Mouse (Mus musculus): ENCODE results near the gene Asb16.

Asb16 gene

GRCm38 (mm10) chr11:102268520-102269244 is at the start of gene Asb16:
TSS of gene Asb16 (plus strand) at chr11:102268743.
- DNase-seq (ENCODE audit: low read depth in 2 of 2, low spot score in 2 of 2) = no peak

GRCm38 (mm10) chr11:102218783-102219182 is 49.8 kb upstream of the Asb16 start:
- peak; percentile 60 to 71 for DNase-seq (ENCODE audit: low read depth in 2 of 2, low spot score in 2 of 2)

GRCm38 (mm10) chr11:102219247-102219993 is 49.1 kb upstream of the Asb16 start:
- no peak for DNase-seq (ENCODE audit: low read depth in 2 of 2, low spot score in 2 of 2)

- no peak for DNase-seq (ENCODE audit: low read depth in 2 of 2, low spot score in 2 of 2)
Observed at GRCm38 (mm10) chr11:102219994-102220346, 48.6 kb upstream of the Asb16 start.

- no peak for DNase-seq (ENCODE audit: low read depth in 2 of 2, low spot score in 2 of 2)
Observed at GRCm38 (mm10) chr11:102220451-102220850, 48.1 kb upstream of the Asb16 start.

- DNase-seq (ENCODE audit: low read depth in 2 of 2, low spot score in 2 of 2) = no peak
Observed at GRCm38 (mm10) chr11:102221243-102221953, 47.1 kb upstream of the Asb16 start.

GRCm38 (mm10) chr11:102221954-102222351 is 46.6 kb upstream of the Asb16 start:
- DNase-seq (ENCODE audit: low read depth in 2 of 2, low spot score in 2 of 2) = no peak

GRCm38 (mm10) chr11:102223166-102223565 is 45.4 kb upstream of the Asb16 start:
- peak; percentile 66 to 85 for DNase-seq (ENCODE audit: low read depth in 2 of 2, low spot score in 2 of 2)

GRCm38 (mm10) chr11:102224686-102225085 is 43.9 kb upstream of the Asb16 start:
- DNase-seq (ENCODE audit: low read depth in 2 of 2, low spot score in 2 of 2) = no peak

- no peak for DNase-seq (ENCODE audit: low read depth in 2 of 2, low spot score in 2 of 2)
Observed at GRCm38 (mm10) chr11:102225221-102225620, 43.3 kb upstream of the Asb16 start.

- no peak for DNase-seq (ENCODE audit: low read depth in 2 of 2, low spot score in 2 of 2)
Observed at GRCm38 (mm10) chr11:102226067-102226978, 42.2 kb upstream of the Asb16 start.

GRCm38 (mm10) chr11:102227270-102228190 is 41.0 kb upstream of the Asb16 start:
- DNase-seq (ENCODE audit: low read depth in 2 of 2, low spot score in 2 of 2) = no peak

- no peak for DNase-seq (ENCODE audit: low read depth in 2 of 2, low spot score in 2 of 2)
Observed at GRCm38 (mm10) chr11:102228191-102228545, 40.4 kb upstream of the Asb16 start.

GRCm38 (mm10) chr11:102228646-102229268 is 39.8 kb upstream of the Asb16 start:
- DNase-seq (ENCODE audit: low read depth in 2 of 2, low spot score in 2 of 2) = no peak

GRCm38 (mm10) chr11:102229331-102229953 is 39.1 kb upstream of the Asb16 start:
- peak; percentile 20 to 31 for DNase-seq (ENCODE audit: low read depth in 2 of 2, low spot score in 2 of 2)

- peak; percentile 98 to 99 for DNase-seq (ENCODE audit: low read depth in 2 of 2, low spot score in 2 of 2)
Observed at GRCm38 (mm10) chr11:102230006-102230741, 38.4 kb upstream of the Asb16 start, which contains the start of gene Hdac5. TSS of gene Hdac5 (minus strand) at chr11:102230166.

GRCm38 (mm10) chr11:102236022-102236421 is 32.5 kb upstream of the Asb16 start:
- DNase-seq (ENCODE audit: low read depth in 2 of 2, low spot score in 2 of 2) = no peak

GRCm38 (mm10) chr11:102240636-102241035 is 27.9 kb upstream of the Asb16 start:
- DNase-seq (ENCODE audit: low read depth in 2 of 2, low spot score in 2 of 2) = no peak
